ENCODE assay signal across 24 mouse cellular contexts in genomic region chr1:40314016-40314415, GRCm38 (mm10).
"Had no signal": no experiment of that assay in that cellular context is flagged by ENCODE, and none has a peak within 500 bp of the region (broad histone marks: within the 10 kb centered on the region; RNA-seq: fewer than 3 reads in every experiment).

No protein-coding gene starts in this region.

- DNase-seq: gastrocnemius, postnatal 14 days; gastrocnemius, postnatal 36 days; heart, adult 11 months; heart, adult 2 months; heart, postnatal 14 days; heart, postnatal 36 days; kidney, adult 18-20 months; kidney, postnatal 10 days; kidney, postnatal 25 days; kidney, postnatal 4 days; liver had no signal

- H3K4me2 ChIP-seq: heart, embryonic 11.5 days; heart, embryonic 13.5 days; heart, embryonic 15.5 days; hindbrain, embryonic 13.5 days; hindbrain, embryonic 15.5 days; limb, embryonic 12.5 days; liver, embryonic 12.5 days had no signal

- H3K36me3 ChIP-seq: hindbrain, embryonic 13.5 days; hindbrain, embryonic 15.5 days; limb, embryonic 10.5 days; limb, embryonic 12.5 days had no signal

- H3K9ac ChIP-seq: heart, embryonic 13.5 days; heart, embryonic 15.5 days; hindbrain, embryonic 13.5 days; hindbrain, embryonic 15.5 days; limb, embryonic 12.5 days; liver, embryonic 12.5 days; liver, embryonic 14.5 days had no signal

- H3K27me3 ChIP-seq: heart, embryonic 13.5 days; heart, embryonic 15.5 days; hindbrain, embryonic 13.5 days; hindbrain, embryonic 15.5 days; limb, embryonic 12.5 days; liver, embryonic 12.5 days had no signal

- H3K27ac ChIP-seq: heart, adult 2 months; heart, embryonic 13.5 days; heart, embryonic 15.5 days; hindbrain, embryonic 13.5 days; hindbrain, embryonic 15.5 days; hindbrain, postnatal 0 days; layer of hippocampus, adult 2 months; left cerebral cortex, adult 2 months; limb, embryonic 10.5 days; limb, embryonic 12.5 days; liver, embryonic 12.5 days; liver, embryonic 14.5 days had no signal

- H3K9me3 ChIP-seq: heart, embryonic 13.5 days; heart, embryonic 15.5 days; hindbrain, embryonic 13.5 days; hindbrain, embryonic 15.5 days; limb, embryonic 10.5 days; limb, embryonic 12.5 days; liver, embryonic 12.5 days had no signal

- H3K4me1 ChIP-seq: heart, embryonic 13.5 days; heart, embryonic 15.5 days; hindbrain, embryonic 13.5 days; hindbrain, embryonic 15.5 days; limb, embryonic 10.5 days; limb, embryonic 12.5 days; liver, embryonic 12.5 days had no signal

- H3K4me3 ChIP-seq: heart, adult 2 months; heart, embryonic 13.5 days; heart, embryonic 15.5 days; hindbrain, embryonic 13.5 days; hindbrain, embryonic 15.5 days; layer of hippocampus, adult 2 months; left cerebral cortex, adult 2 months; limb, embryonic 10.5 days; limb, embryonic 12.5 days; liver, embryonic 12.5 days had no signal

- ATAC-seq: hindbrain, postnatal 0 days; intestine, postnatal 0 days; liver, embryonic 12.5 days had no signal
